Mouse (Mus musculus): ENCODE results near the gene Arid1b. TPM values are rescaled to one million over a fixed set of nuclear protein-coding genes. Genes with fewer than 3 reads are reported as not detected.

Gene Arid1b
- total RNA-seq (2021) = 10 to 100 TPM; 72.6 to 72.7 TPM
- long read RNA-seq, experiment 1, full-length matches to known transcripts = 5 of 41 reads
- long read RNA-seq, experiment 1, partial matches to known transcripts = 28 of 41 reads
- long read RNA-seq, experiment 1, other reads (novel, unspliced or antisense) = 8 of 41 reads
- long read RNA-seq, experiment 2, full-length matches to known transcripts = 2 of 16 reads
- long read RNA-seq, experiment 2, partial matches to known transcripts = 14 of 16 reads
- long read RNA-seq, experiment 2, other reads (novel, unspliced or antisense) = 0 of 16 reads

DNA sequence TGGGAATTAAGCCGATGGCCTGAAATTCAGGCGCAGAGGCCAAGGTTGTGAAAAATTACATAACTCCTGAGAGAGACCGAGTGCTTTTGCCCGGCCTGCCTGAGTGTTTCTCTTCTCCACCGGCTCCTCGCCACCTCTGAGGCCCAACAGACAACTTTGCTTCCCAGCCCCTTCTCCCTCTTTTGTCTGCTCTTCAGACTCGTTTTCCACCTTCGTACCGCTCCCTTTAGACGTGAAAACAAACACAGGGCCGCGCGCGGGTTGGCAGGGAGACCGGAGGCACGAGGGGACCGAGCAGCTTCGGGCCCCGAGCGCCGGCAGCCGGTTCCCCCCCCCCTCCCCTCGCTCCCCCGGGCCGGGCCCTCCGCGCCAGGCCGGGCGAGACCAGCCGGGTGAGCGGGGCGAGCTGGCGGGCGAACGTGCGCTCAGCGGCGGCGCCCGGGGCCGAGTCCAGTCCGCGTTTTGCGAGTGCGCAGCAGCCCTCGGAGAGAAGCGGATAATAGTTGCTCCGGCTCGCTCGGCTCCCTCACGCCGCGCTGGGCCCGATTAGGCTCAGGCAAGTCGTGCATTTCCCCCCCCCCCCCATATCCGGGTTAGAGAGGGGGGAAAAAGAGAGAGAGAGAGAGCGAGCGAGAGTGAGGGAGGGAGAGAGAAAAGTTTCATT lies at the start of gene Arid1b:
Arid1b (plus strand) TSS at position 493 of the 664 bp plus-strand sequence.
- DNase-seq (ENCODE audit: low spot score in 2 of 2) = peak; percentile 66 to 71

DNA sequence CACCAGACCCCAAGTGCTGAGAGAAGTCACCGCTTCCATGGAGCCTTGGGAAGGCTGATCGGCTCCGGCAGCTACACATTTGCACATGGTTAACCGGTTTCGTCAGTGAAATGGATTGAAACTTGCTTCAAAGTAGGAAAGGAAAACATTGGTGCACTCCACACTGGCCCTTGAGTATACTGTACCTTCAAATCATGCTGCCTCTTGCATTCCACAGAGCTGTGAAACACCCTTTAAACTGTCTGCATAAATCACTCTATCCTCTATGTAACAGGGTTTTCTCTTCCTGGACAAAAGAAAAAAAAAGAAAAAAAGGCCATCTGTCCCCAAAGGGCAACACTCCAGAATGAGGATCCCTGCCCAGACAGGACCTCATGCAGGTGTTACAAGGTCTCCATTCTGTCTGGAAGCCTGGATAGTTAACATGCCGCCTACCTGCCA lies 48.8 kb upstream of the Arid1b start:
- DNase-seq (ENCODE audit: low spot score in 2 of 2) = no peak

DNA sequence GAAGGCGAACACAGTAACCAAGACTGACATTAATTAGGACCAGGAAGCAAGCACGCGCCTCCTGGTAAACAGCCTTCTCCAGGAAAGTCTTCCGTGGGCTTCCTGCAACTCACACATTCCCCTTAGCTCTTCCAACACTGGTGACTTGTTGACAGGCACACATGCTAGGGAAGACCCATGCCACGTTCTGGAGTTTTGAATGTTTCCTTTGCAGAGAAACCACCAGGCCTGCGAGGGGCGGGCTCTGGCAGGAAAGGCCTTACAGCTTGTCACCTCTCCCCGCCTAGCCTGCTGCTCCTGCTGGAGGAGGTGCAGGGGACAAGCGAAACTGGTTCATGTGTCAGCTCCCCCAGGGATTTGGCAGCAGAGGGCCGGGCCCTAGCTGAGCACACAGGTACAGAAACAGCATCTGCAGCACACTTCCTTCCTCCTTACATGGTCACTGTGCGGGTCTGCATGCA lies 48.2 kb upstream of the Arid1b start:
- peak in 1 of 2 experiments; percentile 8 for DNase-seq (ENCODE audit: low spot score in 2 of 2)

DNA sequence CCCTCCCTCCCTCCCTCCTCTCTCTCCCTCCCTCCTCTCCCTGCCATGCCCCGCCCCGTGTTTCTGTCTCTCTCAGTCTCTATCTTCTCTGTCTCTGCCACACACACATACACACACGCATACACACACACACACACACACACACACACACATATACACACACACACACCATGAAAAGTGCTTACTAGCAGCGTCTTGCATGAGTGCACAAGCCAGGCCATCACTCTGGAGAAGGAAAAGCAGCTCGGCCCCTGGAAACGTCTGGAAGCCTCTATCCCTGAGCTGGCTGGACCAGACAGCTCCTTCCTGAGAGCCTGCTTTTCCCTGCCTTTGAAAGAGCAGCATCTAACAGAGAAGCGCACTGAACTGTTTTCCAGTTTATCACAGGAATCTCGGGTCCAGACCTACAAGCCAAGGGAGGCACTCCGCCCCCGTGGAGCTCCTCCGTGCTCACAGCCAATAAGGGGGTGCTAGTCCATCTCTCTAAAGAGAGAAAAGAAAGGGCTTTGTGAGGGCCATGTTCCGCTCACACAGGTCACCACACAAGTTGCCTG lies 47.6 kb upstream of the Arid1b start:
- DNase-seq (ENCODE audit: low spot score in 2 of 2) = no peak

DNA sequence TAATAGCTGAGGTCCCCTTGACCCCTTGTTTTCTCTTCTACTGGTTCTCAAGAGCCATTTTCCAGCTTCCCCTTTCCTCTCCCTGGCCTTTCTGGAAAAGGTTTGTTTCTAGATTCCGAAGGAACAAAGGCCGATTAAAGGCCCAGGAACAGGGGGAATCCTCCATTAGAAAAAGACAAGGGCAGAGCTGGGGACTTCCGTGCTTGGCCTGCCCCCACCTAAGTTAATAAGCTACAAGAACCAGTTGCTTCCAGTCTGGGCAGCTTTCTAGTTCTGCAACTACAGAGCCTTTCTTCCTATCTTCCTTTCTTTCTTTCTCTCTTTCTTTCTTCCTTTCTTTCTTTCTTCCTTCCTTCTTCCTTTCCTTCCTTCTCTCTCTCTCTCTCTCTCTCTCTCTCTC lies 47.1 kb upstream of the Arid1b start:
- no peak for DNase-seq (ENCODE audit: low spot score in 2 of 2)

DNA sequence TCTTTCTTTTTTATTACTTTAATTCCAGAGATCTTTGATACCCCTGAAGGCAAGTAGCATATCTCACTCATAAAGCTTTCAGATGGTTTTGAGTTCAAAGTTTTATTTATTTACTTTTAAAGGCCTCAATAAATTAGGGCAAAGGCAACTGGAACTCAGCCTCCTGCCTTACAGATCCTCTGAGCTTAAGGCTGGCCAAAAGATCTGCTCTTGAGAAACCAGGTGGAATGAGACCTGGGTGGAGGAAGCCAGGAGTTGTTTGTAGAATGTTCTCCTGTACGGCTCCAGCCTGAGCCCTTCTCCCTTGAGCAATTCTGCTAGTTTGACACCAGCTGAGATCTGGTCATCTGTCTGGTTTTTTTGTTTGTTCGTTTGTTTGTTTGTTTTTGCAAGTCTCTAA lies 46.7 kb upstream of the Arid1b start:
- no peak for DNase-seq (ENCODE audit: low spot score in 2 of 2)

DNA sequence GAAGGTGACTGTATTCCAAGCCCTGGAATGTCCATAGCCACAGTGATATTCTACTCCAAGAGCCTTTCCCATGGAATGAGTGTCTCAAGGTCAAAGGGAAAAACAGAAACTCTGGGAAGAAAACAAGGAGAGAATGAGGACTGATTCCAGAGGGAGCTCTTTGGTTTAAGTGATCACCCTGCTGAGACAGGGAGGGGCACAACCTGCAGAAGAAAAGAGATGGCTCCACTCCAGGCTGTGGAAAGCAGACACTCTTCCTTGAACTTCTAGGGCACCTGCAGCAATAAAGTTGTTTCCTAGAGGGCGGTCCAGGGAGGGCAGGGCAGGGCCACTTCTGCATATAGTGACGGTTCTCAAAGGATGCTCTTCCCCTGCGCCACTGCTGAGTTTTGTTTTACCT lies 45.6 kb upstream of the Arid1b start:
- DNase-seq (ENCODE audit: low spot score in 2 of 2) = no peak

DNA sequence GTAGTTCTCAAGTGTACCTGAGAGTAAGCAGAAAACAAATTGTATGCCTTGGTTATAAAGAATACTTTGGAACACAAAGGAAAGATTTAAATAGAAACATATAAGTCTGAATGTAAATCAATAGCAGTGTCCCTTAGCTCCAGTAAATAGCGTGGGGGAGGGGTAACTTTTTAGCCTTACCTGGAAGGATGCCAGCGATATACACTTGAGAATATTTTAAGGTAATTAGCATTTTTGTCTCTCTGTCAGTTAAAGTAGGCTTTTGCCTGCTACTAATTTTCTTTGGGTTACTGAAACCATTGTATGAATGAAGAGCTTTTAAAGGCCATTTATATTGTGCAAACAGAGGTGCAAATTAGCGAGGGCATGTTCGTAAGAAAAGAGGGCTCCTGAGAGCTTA lies 39.7 kb upstream of the Arid1b start:
- no peak for DNase-seq (ENCODE audit: low spot score in 2 of 2)

DNA sequence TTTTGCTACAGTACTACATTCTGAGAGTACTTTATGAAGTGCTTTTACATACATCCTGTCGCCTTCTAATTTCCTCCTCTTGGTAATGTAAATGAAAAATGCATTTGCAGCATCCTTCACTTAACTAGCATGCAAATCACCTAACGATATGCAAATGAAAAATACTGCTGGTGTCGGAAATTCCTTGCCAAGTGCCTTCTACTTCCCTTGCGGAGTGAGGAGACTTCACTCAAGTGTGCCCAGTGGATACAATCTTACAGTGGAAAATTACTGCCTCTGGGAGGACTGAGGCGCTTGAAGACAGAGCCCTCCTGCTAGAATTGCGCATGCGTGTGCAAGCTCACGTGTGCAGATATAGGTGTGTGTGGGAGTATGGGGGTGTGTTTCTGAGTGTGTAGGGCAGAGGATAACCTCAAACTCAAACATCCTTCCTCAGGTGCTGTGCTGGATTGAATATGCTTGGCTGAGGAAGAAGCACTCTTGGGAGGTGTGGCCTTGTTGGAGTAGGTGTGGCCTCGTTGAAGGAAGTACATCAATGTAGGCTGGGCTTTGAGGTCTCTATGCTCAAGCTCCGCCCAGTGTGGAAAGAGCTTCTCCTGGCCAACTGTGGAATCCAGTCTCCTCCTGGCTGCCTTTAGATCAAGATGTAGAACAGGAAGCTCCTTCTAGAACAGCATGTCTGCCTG lies 29.8 kb upstream of the Arid1b start:
- DNase-seq (ENCODE audit: low spot score in 2 of 2) = no peak

DNA sequence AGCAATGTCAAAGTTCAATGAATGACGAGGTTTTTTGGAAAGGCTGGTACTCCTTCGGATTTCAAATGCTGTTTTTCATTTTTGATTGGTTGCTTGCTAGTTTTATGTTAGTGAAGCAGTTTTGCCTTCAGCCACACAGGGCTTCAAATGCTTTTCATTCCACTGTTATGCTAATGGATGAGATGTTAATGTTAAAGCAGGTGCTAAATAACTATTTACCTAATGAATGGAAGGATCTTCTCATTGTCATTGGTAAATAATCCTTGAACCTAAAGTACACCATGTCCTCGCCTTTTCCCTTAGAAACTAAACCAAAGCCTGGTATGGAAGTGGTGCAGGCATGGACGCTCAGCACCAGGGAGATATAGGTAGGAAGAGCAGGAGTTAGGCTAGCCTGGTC lies 26.9 kb upstream of the Arid1b start:
- no peak for DNase-seq (ENCODE audit: low spot score in 2 of 2)

DNA sequence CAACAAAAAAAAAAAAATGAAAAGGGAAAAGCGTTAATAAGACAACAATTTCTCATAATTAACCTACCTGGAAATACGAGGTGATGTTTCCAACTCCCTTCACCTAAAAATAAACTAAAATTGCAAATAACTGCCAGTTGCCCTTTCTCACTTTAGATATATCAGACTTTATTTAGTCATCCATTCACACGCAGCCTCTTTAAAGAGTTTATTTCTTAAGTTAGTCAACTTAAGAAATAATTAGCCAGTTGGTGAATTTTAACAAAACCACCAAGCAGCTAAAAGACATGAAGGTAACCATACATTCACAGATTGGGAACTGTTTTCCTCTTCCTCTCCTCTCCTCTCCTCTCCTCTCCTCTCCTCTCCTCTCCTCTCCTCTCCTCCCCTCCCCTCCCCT lies 26.1 kb upstream of the Arid1b start:
- DNase-seq (ENCODE audit: low spot score in 2 of 2) = no peak

DNA sequence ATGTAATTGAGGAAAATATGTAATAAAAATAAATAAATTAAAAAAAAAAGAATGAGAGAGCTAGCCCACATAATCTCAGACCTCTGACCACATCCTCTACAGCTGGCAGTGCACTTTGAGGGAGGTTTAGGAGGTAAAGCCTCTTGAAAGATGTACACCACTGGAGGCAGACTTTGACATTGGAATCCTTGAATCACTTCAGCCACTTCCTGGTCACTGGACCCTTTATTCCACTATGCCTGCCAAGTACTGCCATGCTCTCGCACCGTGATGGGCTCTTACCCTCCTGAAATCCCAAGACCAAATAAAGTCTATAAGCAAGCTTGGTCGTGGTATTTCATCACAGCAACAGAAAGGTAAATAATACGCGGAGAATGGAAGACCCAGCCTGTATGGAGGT lies 25.3 kb upstream of the Arid1b start:
- no peak for DNase-seq (ENCODE audit: low spot score in 2 of 2)

DNA sequence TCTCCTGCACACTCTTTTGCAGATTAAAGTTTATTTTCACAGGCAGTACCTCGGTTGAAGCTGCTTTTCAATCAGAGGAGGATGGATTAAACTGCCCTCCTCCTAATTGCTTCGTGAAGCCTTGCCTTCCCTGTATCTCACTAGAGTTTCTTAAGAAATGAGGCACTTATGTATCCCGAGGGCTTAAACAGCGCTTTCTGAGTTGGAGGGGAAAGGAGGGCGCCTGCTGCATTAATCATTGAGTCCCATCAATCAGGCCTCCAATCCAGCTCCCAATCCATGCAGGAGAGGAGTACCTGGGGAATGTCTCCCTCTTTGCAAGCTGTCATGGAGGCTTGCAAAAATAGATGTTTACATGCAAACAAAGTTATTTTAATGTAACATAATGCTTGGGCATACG lies 21.9 kb upstream of the Arid1b start:
- no peak for DNase-seq (ENCODE audit: low spot score in 2 of 2)

DNA sequence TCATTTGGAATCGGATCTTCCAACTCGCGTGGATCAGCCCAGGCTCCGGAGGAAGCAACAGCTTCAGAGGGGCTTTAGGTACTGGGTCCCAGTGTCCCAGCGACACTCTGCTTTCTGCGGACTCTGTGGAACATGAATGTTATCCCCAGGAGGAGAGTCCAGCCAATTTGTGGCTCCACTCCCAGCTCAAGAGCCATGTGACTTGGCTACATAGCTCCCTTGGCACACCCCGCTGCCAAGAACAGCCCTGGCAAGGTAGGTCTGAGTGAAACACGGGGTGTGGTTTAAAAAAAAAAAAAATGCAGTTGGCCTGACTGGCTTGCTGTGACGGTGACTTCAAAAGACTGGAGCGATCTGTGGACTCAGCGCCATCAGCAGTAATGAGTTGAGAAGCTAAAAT lies 19.4 kb upstream of the Arid1b start:
- peak in 1 of 2 experiments; percentile 26 for DNase-seq (ENCODE audit: low spot score in 2 of 2)

DNA sequence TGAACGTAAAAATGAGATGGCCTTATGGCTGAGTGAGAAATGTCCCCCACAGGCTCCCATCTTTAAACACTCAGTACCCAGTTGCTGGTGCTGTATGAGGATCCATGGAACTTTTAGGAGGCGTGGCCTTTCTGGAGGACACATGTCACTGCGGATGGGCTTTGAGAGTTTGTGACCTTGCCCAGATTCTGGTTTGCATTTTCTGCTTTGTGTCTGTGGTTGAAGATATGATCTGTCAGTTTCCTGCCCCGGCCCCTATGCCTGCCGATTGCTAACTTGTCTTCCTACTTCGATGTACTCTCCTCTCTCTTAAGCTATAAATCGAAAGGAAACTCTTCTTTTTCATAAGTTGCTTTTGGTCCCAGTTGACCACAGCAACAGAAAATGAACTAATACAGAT lies 14.0 kb upstream of the Arid1b start:
- DNase-seq (ENCODE audit: low spot score in 2 of 2) = no peak

DNA sequence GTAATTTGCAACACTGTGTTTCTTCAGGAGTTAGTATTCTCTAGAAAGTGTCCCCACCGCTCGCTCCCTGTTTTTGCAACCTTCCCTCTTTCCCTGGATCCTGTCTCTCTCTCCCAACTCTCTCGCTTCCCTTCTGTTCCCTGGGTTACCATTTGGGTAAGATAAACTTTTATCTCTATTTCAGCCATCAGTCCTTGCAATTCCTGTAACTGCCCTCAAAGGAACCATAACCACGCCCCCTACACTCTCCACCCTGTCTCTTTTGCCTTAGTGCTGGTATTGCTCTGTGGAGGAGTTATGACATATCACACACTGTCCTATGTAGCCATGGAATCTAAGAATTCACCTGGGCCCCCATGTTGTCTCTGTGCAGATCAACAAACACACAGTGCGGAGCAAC lies 11.3 kb upstream of the Arid1b start:
- DNase-seq (ENCODE audit: low spot score in 2 of 2) = no peak

DNA sequence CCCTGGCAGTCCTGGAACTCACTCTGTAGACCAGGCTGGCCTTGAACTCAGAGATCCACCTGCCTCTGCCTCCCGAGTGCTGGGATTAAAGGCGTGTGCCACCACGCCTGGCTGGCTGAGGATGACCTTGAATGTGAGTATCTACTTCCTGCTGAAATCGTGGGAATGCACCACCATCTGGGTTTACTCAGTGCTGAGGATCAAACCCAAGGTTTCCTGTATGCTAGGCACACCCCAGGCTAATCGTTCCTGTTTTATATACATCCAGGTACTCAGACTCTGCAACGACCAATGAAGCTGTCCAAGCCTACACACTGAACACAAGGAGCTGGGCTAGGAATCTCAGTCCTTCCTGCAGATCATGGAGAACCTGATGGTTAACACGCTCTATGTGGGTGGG lies 9.4 kb upstream of the Arid1b start:
- no peak for DNase-seq (ENCODE audit: low spot score in 2 of 2)

DNA sequence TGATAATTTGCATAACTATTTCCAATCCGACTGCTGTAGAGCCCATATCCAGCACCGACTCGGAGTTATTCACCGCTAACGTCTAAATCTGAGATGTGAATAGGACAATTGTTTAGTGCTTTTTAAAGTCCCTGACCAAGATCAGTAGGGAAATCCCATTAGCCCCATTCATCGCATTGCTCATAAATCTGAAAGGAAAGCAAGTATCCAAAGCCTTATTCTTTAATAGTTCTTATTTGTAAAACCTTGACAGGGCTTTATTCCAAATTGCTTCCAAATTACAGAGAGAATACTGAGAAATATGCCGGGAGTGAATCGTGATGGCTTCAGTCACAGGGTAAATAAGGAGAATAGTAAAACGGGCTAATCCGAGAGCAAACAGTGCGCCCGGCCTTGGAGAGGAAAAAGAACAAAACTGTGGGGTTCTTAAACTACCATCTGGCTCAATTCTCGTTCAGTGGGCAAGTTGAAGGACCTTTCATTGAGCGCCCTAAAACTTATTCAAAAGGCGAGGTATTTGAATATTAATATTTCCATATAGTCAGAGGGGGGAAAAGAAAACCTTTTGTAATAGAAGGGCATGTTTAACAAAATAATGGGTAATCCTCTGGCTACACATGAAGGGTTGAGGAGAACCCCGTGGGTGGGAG lies 3.1 kb upstream of the Arid1b start:
- DNase-seq (ENCODE audit: low spot score in 2 of 2) = no peak

DNA sequence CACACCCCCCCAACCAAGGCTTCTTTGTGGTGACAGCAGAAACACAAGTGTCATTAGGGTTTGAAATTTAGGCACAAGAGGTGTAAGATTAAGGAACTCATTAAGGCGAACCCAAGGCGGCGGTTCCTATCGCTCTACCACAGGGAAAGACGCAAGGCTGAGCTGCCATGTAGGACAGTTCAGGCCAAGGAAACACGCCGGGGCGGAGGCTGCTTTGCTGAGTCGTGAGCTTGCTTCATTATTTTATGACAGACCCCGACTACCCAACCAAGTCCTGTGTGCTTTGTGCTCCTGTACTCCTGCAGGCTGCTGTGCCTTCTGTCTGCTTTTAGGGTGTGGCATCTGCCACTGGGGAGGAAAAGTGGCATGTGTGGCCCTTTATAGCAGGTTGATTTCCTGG lies 2.5 kb upstream of the Arid1b start:
- no peak for DNase-seq (ENCODE audit: low spot score in 2 of 2)

DNA sequence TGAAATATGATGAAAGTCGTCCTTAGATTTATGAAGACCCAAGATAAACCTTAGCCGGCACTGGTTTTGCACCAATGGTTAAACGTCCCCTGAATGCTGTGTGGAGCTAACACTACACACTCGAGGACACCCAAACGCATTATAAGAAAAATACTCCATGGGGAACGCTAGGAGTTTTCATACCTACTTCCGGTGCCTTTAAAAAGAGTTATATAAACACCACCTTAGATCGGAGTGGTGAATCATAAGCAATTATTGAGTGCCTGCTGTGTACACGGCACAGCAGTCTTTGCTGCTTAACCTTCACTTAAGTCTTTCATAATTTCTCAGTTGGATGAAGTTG lies 664 bp upstream of the Arid1b start:
- DNase-seq (ENCODE audit: low spot score in 2 of 2) = no peak

DNA sequence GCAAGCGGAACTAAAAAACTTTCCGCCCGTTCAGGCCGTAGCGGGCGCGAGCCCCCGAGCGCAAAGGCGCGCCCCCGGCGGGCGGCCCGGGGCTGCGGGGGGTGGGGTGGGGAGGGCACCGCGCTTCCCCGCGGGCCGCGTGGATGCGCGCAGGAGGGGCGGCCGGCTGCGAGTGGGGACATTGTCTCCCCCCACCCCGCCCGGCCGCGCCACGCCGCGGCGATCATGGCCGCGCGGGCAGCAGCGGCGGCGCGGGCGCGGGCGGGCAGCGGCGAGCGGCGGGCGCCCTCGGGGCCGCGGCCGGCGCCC lies 326 bp downstream of the Arid1b start:
- DNase-seq (ENCODE audit: low spot score in 2 of 2) = no peak

Data from left cerebral cortex, adult 18-20 months (tissue).